Mouse (Mus musculus) stomach, embryonic 15.5 days (tissue): ENCODE data around the gene Gm45799. TPM values are rescaled to one million over a fixed set of nuclear protein-coding genes. Genes with fewer than 3 reads are reported as not detected.

Experiments
- ATAC-seq: fragments of 200-750 bp; cut with Nextera tagmentation; 2 replicates; pipeline ENCODE4 v1.8.0; 2017; ENCODE audit warnings: low read depth, moderate number of reproducible peaks, moderate TSS enrichment; ENCODE audit not compliant: insufficient read depth, low FRiP score
- H3K27ac ChIP-seq: fragments of 300-500 bp; sonication (generic); 2 replicates; pipeline ENCODE4 v1.5.1; 2015; ENCODE audit warnings: mild to moderate bottlenecking, inconsistent platforms
- H3K27me3 ChIP-seq: fragments of 300-500 bp; sonication (generic); replicated peaks from 2 replicates; pipeline ENCODE4 v1.6.1; 2015; ENCODE audit warnings: inconsistent platforms
- H3K36me3 ChIP-seq: fragments of 300-500 bp; sonication (generic); 2 replicates; pipeline ENCODE4 v1.6.1; 2015; ENCODE audit warnings: inconsistent platforms
- H3K4me1 ChIP-seq: fragments of 300-500 bp; sonication (generic); 2 replicates; pipeline ENCODE4 v1.6.1; 2015; ENCODE audit warnings: inconsistent platforms
- H3K4me2 ChIP-seq: fragments of 300-500 bp; sonication (generic); 2 replicates; pipeline ENCODE4 v1.6.1; 2015; ENCODE audit warnings: mild to moderate bottlenecking, inconsistent platforms
- H3K4me3 ChIP-seq: fragments of 300-500 bp; sonication (generic); replicated peaks from 2 replicates; pipeline ENCODE4 v1.5.1; 2015; ENCODE audit warnings: inconsistent platforms
- H3K9ac ChIP-seq: fragments of 300-500 bp; sonication (generic); 2 replicates; pipeline ENCODE4 v1.6.1; 2015; ENCODE audit warnings: inconsistent platforms
- H3K9me3 ChIP-seq: fragments of 300-500 bp; sonication (generic); 2 replicates; pipeline ENCODE4 v1.6.1; 2016; ENCODE audit warnings: inconsistent platforms
- WGBS: fragments of 180-500 bp; shearing (Covaris S2); methylation state at CpG from one replicate; pipeline ENCODE4 v1.1.7; 2015; 5-methylcytosine and 5-hydroxymethylcytosine counted together
- polyA plus RNA-seq: library from polyadenylated mRNA; unstranded; fragments of >200 nt; fragmentation: Nextera tagmentation; extraction: Ambion mirVana; gene quantifications from 2 replicates; pipeline ENCODE4 v1.2.1, GENCODE M21; 2015

The Gm45799 gene
- polyA plus RNA-seq, 1 experiment from 2014 or later: 37.0 TPM

DNA sequence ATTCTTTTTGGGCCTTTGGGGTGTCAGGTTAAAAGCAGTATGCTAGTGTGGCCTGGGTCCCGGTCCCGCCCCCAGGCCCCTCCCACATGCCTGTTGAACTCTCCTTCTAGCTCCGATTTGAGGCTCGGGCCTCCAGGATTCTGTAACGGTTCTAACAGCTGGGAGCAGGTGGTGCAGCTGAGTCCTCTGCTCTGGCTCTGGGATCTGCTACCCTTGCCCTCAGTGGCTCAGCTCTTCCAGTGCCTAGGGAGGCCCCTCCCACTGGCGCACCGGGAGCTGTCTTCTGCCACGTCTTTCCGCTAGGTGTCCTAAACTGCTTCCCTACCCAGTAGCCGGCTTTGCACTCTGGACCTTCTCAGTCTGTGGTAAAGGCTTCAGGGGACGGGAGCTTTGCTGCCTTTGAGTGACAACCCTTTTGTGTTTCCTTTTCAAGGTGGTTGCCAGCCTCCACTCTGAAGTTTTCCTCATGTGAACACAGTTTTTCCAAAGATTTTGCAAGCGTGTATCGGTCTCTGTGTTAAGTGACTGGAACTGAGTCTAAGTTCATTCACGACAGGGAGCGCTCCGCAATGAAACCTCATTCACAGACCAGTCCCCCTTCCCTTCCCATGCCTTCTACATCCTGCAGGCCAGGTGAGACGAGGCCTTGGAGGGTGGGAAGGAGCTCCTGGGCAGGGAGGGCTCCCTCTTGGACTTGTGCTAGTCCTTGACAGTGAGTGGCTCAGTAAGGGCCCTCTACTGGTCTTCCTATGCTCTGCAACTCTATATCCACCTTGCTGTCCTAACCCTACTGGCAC is 10.5 kb downstream of the Gm45799 start, which contains the start of gene Dnhd1:
Gene Dnhd1, plus strand, starts transcription at position 189 of the 797 bp plus-strand sequence.
- ATAC-seq: peak; percentile 95
- H3K4me1 ChIP-seq: peaks cover 4% of the 10 kb centered on the region; the same call in 1 of the 2 replicates
- H3K4me3 ChIP-seq: peak within 1 kb of the TSS; percentile 37
- H3K36me3 ChIP-seq: no peaks in the 10 kb centered on the region
- H3K9ac ChIP-seq: peak within 1 kb of the TSS; percentile 20; the same call in 1 of the 2 replicates
- no peaks in the 10 kb centered on the region for H3K9me3 ChIP-seq
- under 1% methylated on average over 17 of the region's 17 CpGs for WGBS
- H3K27me3 ChIP-seq: no peaks in the 10 kb centered on the region
- H3K4me2 ChIP-seq: peak within 1 kb of the TSS; percentile 80
- H3K27ac ChIP-seq: peak within 1 kb of the TSS; percentile 65

DNA sequence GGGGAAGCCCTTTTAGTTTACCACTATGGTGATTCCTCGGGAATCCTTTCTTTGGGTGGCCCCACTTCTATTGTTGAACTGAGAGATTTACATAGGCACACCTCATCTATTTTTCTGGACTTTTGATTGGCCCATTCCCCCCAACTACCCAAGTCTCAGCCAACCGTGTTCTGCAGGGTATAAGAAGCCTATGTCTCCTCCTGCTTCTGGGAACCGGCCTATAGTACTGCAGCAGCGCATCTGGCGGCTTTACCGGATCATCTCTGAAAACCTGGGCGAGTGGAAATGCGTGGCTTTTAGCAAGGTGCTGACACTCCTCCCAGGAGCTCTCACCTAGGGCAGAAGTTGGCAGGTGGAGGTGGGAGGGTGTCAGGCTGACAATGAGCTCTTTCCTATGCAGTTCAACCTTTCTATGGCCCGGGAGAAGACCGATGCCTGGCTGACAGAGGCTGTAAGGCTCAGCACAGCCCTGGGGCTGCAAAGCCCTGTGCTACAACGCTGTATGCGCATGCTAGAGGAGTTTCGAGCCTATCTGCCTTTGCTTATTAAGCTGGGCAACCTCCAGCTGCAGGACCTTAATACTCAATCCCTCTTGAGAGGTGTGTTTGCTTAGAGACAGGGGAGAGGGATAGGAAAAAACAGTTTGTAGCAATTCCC is 45.3 kb downstream of the Gm45799 start:
- Histone ChIP-seq H3K9ac (no peak overlapping the region), H3K4me1 (no peaks in the 10 kb centered on the region), H3K4me2 (peak overlapping the region; percentile 27; the same call in 1 of the 2 replicates), H3K36me3 (no peaks in the 10 kb centered on the region), H3K9me3 (no peaks in the 10 kb centered on the region), H3K4me3 (no peak overlapping the region), H3K27ac (no peak overlapping the region), H3K27me3 (no peaks in the 10 kb centered on the region)
- 11% methylated on average over 13 of the region's 13 CpGs for WGBS
- peak; percentile 65; the same call in 1 of the 2 replicates for ATAC-seq

DNA sequence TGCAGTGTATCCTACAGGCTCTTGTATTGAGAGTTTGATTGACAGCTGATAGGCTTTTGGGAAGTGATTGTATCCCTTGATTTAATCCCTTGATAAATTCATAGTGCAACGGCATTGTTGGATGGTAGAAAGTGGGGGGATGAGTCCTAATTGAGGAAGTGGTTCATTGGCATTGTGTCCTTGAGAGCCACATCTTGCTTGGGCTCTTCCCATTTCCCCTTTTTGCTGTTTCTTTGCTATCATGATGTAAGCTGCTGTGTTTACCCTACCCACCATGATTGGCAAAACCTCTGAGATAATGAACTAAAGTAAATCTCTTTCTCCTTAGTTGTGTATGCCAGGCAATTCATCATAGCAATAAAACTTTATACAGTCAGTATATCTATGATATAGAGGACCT is 50.5 kb downstream of the Gm45799 start:
- no peaks in the 10 kb centered on the region for H3K9me3 ChIP-seq
- no peak overlapping the region for H3K9ac ChIP-seq
- no peaks in the 10 kb centered on the region for H3K36me3 ChIP-seq
- no peak overlapping the region for H3K4me2 ChIP-seq
- H3K4me3 ChIP-seq: no peak overlapping the region
- WGBS: 63% methylated on average over 1 of the region's 1 CpGs
- no peak for ATAC-seq
- no peaks in the 10 kb centered on the region for H3K4me1 ChIP-seq
- no peaks in the 10 kb centered on the region for H3K27me3 ChIP-seq
- H3K27ac ChIP-seq: no peak overlapping the region

DNA sequence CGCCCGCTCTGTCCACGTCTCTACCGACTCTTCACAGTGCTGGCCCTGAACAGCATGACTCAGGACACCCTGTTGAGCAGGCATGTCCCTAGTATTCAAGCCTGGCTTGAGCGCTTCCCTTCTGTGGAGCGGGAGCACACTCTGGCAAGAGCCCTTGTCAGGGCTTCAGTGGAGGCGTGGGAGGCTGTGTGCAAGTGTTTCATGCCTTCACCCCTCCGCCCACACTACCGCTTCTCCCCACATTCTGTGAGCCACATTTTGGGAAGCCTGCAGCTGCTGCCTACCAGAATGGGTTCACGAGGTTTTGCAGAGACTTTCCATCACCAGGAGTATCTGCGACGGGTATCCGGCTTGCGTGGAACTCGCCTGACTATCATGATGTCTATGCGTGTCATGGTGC is 62.8 kb downstream of the Gm45799 start:
- H3K9me3 ChIP-seq: no peaks in the 10 kb centered on the region
- no peak overlapping the region for H3K27ac ChIP-seq
- H3K4me3 ChIP-seq: no peak overlapping the region
- H3K36me3 ChIP-seq: no peaks in the 10 kb centered on the region
- no peak overlapping the region for H3K4me2 ChIP-seq
- 85% methylated on average over 16 of the region's 16 CpGs for WGBS
- H3K4me1 ChIP-seq: no peaks in the 10 kb centered on the region
- ATAC-seq: no peak
- H3K27me3 ChIP-seq: no peaks in the 10 kb centered on the region
- no peak overlapping the region for H3K9ac ChIP-seq

DNA sequence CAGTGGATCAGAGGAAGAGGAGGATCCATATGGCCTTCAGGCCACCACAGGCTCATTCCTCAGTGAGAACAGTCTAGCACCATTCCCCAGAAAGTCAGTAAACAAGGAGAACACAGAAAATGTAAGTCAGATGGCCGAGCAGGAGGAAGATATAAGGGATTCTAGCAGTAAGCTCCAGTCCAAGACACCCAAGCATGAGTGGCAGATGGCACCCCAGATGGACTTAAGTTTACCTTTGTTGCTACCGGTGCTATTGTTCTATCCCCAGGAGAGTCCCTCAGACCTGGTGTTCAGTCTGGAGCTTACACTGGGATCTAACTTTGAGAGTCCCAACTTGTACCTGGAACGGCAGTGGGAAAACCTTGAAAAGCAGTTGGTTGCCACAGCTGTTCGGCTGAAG is 63.5 kb downstream of the Gm45799 start:
- Histone ChIP-seq H3K36me3 (no peaks in the 10 kb centered on the region), H3K27me3 (no peaks in the 10 kb centered on the region), H3K4me1 (no peaks in the 10 kb centered on the region), H3K27ac (no peak overlapping the region), H3K4me2 (no peak overlapping the region), H3K9me3 (no peaks in the 10 kb centered on the region), H3K4me3 (no peak overlapping the region), H3K9ac (no peak overlapping the region)
- ATAC-seq: no peak
- WGBS: 82% methylated on average over 4 of the region's 4 CpGs

DNA sequence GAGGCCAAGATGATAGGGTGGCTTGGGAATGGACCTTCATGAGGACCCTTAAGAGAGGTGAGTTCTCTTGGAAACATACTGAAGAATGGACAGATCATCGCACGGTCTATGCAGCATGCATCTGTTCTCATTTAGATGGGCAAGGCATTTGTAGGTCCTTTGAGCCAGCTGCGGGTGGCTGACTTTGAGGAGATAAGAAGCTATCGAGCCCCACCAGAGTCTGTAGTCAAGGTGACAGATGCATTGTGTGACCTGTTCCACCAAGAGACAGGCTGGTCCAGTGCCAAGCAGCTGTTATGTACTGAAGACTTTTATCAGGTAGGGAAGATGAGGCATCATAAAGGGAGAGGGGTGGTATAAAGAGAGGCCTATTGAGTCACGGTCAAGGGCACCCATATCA is 68.4 kb downstream of the Gm45799 start:
- no peaks in the 10 kb centered on the region for H3K4me1 ChIP-seq
- H3K4me2 ChIP-seq: no peak overlapping the region
- no peak for ATAC-seq
- no peaks in the 10 kb centered on the region for H3K27me3 ChIP-seq
- H3K27ac ChIP-seq: no peak overlapping the region
- H3K36me3 ChIP-seq: no peaks in the 10 kb centered on the region
- no peaks in the 10 kb centered on the region for H3K9me3 ChIP-seq
- no peak overlapping the region for H3K4me3 ChIP-seq
- WGBS: 85% methylated on average over 5 of the region's 5 CpGs
- no peak overlapping the region for H3K9ac ChIP-seq

DNA sequence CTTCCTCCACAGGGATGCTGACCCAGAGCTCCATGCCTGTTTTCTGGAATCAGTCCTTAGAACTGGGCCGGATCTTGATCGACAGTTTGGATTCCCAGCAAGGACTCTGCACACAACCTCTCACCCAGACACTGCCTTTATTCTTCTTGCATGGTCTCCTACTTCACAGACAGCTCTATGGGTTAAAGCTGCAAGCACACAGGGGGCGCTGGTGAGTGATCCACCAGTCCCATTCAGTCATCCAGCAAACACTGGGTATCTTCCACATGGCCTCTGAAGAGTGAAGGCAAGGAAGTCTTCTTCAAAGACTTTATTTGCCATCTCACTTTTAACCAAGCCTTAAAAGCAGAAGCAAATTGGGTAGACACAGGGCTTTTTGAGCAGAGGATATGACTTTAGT is 75.0 kb downstream of the Gm45799 start:
- H3K27ac ChIP-seq: no peak overlapping the region
- 50% methylated on average over 3 of the region's 3 CpGs for WGBS
- no peak overlapping the region for H3K9ac ChIP-seq
- H3K4me3 ChIP-seq: no peak overlapping the region
- H3K27me3 ChIP-seq: no peaks in the 10 kb centered on the region
- no peaks in the 10 kb centered on the region for H3K4me1 ChIP-seq
- H3K36me3 ChIP-seq: no peaks in the 10 kb centered on the region
- H3K4me2 ChIP-seq: no peak overlapping the region
- H3K9me3 ChIP-seq: no peaks in the 10 kb centered on the region
- no peak for ATAC-seq

DNA sequence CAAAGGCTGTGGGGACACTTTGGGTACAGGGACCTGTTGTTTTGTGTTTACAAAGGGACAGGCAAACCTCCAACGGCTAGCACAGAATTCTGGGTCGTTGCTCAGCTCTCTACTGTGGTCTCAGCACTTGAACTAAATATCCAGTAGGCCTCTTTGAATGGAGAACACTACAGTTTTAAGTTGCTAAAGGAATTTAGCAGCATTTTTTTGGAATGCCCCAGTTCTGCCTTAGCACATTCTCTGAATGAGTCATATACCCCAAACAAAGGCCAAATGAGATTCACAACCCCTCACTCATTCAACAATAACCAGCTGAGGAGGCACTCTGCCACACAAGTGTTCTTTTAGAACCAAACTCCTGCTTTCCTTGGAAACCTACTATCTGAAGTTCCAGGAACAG is 81.6 kb downstream of the Gm45799 start:
- no peaks in the 10 kb centered on the region for H3K27me3 ChIP-seq
- ATAC-seq: no peak
- no peak overlapping the region for H3K4me2 ChIP-seq
- no peaks in the 10 kb centered on the region for H3K36me3 ChIP-seq
- 71% methylated on average over 2 of the region's 2 CpGs for WGBS
- H3K9me3 ChIP-seq: no peaks in the 10 kb centered on the region
- no peak overlapping the region for H3K9ac ChIP-seq
- H3K27ac ChIP-seq: no peak overlapping the region
- no peaks in the 10 kb centered on the region for H3K4me1 ChIP-seq
- H3K4me3 ChIP-seq: no peak overlapping the region

DNA sequence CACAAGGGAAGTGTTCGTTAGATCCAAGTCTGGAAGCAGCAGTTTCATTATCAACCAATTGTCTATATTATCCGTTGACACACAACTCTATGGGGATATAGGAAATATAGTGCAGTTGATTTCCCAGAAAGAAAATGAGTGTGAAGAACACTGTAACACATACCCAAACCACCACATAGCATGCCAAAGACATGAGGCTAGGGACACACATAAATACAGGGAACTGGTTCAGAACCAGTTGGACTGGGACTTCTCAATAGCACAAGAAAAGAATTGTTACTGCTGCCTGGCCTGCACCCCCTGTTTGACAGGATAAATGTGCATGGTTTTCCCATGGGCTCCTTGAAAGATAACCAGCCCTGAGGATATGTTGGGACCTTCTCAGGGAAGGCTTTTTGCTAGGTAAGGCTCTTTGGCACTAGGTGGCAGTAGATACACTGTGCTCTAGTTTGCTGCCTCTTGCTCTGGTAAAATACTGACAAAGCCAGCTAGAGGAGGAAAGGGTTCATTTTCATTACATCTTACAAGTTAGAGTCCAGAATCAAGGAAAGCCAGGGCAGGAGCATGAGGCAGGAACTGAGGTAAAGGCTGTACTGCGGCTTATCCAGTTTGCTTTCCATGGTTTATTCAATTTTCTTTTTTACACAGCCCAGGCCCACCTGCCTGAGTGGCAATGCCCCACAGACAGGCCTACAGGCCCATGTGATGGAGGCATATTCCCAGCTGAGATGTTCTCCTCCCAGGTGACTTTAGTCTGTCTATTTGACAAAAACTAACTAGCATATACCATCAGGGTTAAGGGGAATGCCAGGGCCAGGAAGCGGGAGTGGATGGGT is 86.0 kb downstream of the Gm45799 start:
- Histone ChIP-seq H3K4me3 (no peak overlapping the region), H3K36me3 (0 out of 2 replicates have a peak, but pooled peaks cover 6% of the 10 kb centered on the region), H3K9me3 (no peaks in the 10 kb centered on the region), H3K27me3 (no peaks in the 10 kb centered on the region), H3K4me1 (no peaks in the 10 kb centered on the region), H3K27ac (no peak overlapping the region), H3K9ac (no peak overlapping the region), H3K4me2 (no peak overlapping the region)
- ATAC-seq: no peak; the same call in 1 of the 2 replicates
- 80% methylated on average over 4 of the region's 4 CpGs for WGBS

DNA sequence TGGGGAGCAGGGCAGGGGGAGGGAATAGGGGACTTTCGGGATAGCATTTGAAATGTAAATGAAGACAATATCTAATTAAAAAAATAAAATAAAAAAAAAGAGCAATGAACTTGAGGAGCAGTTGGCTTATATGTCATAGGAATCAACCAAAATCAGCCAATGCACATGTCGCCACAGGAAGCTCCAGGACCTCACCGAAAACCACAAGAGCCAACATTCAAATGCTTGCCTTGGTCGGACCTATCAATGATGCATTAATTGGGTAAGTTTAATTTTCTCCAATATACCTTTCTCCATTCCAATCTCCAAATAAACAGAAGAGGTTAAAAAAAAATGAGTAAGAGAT is 86.6 kb downstream of the Gm45799 start:
- H3K27ac ChIP-seq: no peak overlapping the region
- WGBS: 90% methylated on average over 4 of the region's 4 CpGs
- H3K27me3 ChIP-seq: no peaks in the 10 kb centered on the region
- ATAC-seq: no peak
- H3K9me3 ChIP-seq: no peaks in the 10 kb centered on the region
- 0 out of 2 replicates have a peak, but pooled peaks cover 10% of the 10 kb centered on the region for H3K36me3 ChIP-seq
- H3K4me2 ChIP-seq: no peak overlapping the region
- H3K9ac ChIP-seq: no peak overlapping the region
- no peaks in the 10 kb centered on the region for H3K4me1 ChIP-seq
- no peak overlapping the region for H3K4me3 ChIP-seq

DNA sequence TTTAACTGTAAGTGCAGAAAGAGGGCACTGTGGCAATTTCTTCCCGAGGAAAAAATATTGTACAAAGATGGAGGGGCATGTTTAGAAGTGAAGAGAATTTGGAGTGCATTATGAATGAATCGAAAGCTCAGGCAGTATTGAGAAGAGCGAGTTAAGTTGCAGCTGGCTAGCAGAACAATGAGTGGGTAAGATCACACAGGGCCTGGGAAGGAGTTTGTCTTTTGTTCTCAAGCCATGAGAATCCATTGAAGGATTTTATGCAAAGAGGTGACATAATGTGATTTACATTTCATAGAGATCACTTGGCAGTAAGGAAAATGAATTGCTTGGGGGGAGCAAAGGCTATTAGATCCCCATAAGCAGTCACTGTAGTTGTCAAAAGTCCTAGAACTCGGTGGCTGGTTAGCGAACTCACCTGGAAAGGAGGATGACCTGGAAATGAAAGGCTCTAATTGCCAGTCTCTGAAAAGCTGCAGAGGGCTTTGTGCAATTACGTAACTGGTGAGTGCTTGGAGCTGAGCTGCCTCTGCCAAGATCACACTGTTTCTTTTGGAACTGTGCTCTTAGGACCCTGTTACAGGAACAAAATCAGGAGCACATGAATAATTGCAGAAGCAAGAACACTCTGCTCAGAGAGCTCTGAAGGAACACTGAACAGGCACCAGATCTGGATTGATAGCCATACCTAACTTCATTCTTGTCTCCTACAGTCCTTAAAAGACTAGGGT is 88.5 kb downstream of the Gm45799 start:
- H3K4me1 ChIP-seq: peaks cover 2% of the 10 kb centered on the region; the same call in 1 of the 2 replicates
- ATAC-seq: no peak
- H3K27me3 ChIP-seq: no peaks in the 10 kb centered on the region
- H3K4me2 ChIP-seq: no peak overlapping the region
- H3K27ac ChIP-seq: no peak overlapping the region
- no peak overlapping the region for H3K9ac ChIP-seq
- no peak overlapping the region for H3K4me3 ChIP-seq
- WGBS: 78% methylated on average over 6 of the region's 6 CpGs
- no peaks in the 10 kb centered on the region for H3K9me3 ChIP-seq
- H3K36me3 ChIP-seq: peaks cover 26% of the 10 kb centered on the region
